Mouse (Mus musculus) neural tube, embryonic 15.5 days (tissue): Measurements from ENCODE around the gene Spcs3. TPM values are rescaled to one million over a fixed set of nuclear protein-coding genes. Genes with fewer than 3 reads are reported as not detected.

Experiments
- ATAC-seq: fragments of 200-750 bp; cut with Nextera tagmentation; 2 replicates; pipeline ENCODE4 v1.8.0; 2017; ENCODE audit warnings: mild to moderate bottlenecking, moderate TSS enrichment, moderate library complexity; ENCODE audit not compliant: low FRiP score
- H3K27ac ChIP-seq: fragments of 300-500 bp; sonication (generic); replicated peaks from 2 replicates; pipeline ENCODE4 v1.5.1; 2015; ENCODE audit warnings: mild to moderate bottlenecking, inconsistent platforms
- H3K27me3 ChIP-seq: fragments of 300-500 bp; sonication (generic); replicated peaks from 2 replicates; pipeline ENCODE4 v1.6.1; 2015; ENCODE audit warnings: inconsistent platforms
- H3K36me3 ChIP-seq: fragments of 300-500 bp; sonication (generic); 2 replicates; pipeline ENCODE4 v1.6.1; 2015; ENCODE audit warnings: inconsistent platforms
- H3K4me1 ChIP-seq: fragments of 300-500 bp; sonication (generic); 2 replicates; pipeline ENCODE4 v1.6.1; 2015; ENCODE audit warnings: inconsistent platforms
- H3K4me2 ChIP-seq: fragments of 300-500 bp; sonication (generic); 2 replicates; pipeline ENCODE4 v1.6.1; 2015; ENCODE audit warnings: inconsistent platforms, mild to moderate bottlenecking, moderate library complexity
- H3K4me3 ChIP-seq: fragments of 300-500 bp; sonication (generic); replicated peaks from 2 replicates; pipeline ENCODE4 v1.5.1; 2015; ENCODE audit warnings: mild to moderate bottlenecking, inconsistent platforms
- H3K9ac ChIP-seq: fragments of 300-500 bp; sonication (generic); replicated peaks from 2 replicates; pipeline ENCODE4 v1.6.1; 2015; ENCODE audit warnings: mild to moderate bottlenecking, inconsistent platforms
- H3K9me3 ChIP-seq: fragments of 300-500 bp; sonication (generic); replicated peaks from 2 replicates; pipeline ENCODE4 v1.6.1; 2016; ENCODE audit warnings: inconsistent platforms
- WGBS: fragments of 180-500 bp; shearing (Covaris S2); methylation state at CpG from one replicate; pipeline ENCODE4 v1.1.7; 2015; ENCODE audit warnings: mixed read lengths; 5-methylcytosine and 5-hydroxymethylcytosine counted together
- polyA plus RNA-seq: library from polyadenylated mRNA; unstranded; fragments of >200 nt; fragmentation: Nextera tagmentation; extraction: Ambion mirVana; gene quantifications from 2 replicates; pipeline ENCODE4 v1.2.1, GENCODE M21; 2015

Spcs3 gene
- 44.6 and 55.1 TPM in 2 replicates for polyA plus RNA-seq

DNA sequence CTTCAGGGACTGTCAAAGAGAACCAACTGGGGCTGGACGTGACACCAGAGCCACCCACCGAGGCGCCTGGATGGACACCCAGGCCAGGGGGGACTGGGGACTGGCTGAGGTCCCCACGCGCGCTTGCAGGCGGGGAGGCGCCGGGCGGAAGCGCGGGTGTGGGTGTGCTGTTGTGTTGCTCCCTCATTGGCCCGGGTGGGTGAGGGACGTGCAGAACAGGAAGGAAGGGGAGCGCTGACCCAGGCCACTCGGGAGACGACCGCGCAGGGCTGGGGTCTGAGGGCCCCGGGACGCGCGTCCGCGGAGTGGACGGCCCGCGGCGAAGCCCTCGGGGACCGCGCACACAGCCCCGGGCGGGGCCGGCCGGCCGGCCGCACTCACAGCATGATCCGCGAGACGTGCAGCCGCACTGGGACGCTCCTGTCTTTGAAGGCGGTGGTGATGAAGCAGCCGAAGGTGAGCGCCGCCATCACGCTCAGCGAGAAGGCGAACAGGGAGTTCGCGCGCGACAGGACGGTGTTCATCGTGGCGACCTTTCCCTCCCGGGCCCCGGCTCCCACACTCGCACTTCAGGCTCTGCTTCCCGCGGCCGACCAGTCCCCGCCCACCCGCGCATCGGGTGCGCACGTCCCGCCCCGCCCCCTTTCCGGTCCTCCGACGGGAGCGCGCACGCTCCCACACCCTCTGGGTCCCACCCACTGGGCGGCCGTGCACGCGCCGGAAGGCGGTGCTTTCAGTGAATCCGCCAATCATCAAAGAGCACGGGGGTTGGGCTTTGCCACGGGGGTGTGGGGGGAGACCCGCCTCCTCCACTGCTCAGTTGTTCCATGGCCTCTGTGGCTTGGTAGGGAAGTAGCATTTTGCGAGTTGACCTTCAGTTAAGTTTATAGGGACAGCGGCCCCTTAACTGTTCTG, at the start of gene Spcs3, which contains the start of gene Asb5:
Spcs3 (minus strand) TSS at position 617 of the 915 bp plus-strand sequence.
Asb5 (plus strand) TSS at position 199 of the 915 bp plus-strand sequence.
- Histone ChIP-seq H3K4me1 (peaks cover 23% of the 10 kb centered on the region), H3K4me3 (peak within 1 kb of the TSS; percentile 99), H3K27ac (peak within 1 kb of the TSS; percentile 95), H3K9ac (peak within 1 kb of the TSS; percentile 87), H3K36me3 (no peaks in the 10 kb centered on the region), H3K9me3 (no peaks in the 10 kb centered on the region), H3K4me2 (peak within 1 kb of the TSS; percentile 66), H3K27me3 (no peaks in the 10 kb centered on the region)
- under 1% methylated on average over 78 of the region's 89 CpGs for WGBS
- ATAC-seq = peak; percentile 95

DNA sequence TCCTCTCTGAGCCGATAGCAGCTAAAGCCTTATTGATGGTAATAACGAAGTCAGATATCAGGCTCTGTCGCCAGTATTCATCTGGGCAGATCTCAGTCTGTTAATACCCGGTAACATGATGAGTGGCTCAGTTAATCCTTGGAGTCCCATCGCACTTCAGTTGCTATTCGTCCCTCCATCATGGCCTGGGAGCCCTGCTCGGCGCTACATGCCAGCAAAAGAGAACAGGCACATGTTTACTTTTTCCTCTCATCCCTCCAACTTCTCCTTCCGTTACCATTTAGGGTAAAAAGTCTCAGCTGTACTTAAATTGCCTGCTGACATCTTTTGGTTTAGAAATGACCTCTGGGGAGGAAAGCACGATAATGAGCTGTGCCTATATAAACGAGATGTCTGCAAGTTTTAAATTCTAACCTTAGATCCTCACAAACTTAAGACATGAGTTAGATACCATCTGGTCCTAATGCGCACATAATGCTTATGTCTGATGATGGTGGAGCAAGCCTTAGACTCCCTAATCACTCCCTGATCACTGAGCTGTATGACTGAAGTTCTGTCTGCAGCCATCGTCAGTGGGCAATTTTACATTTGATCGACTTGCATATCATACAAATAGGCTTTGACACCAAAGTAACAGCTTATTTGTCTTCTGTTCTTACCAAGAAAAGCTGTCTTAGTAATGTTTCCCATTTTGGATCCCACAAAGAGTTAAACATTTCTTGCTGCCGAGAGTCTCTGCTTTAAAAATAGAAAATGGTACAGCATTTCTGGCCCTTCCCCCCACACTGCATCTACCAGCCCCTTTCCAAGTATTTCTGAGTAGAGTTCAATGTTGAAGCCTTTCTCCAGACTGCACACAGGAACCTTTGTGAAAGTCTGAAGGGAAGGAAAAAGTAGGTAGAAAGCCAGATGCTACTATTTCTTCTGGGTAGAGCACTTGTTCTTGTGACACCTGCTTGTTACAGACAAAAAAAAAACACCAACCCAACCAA, 41.1 kb upstream of the Spcs3 start:
- H3K27ac ChIP-seq = no peak overlapping the region
- no peak overlapping the region for H3K9ac ChIP-seq
- H3K4me1 ChIP-seq = peaks cover 5% of the 10 kb centered on the region; the same call in 1 of the 2 replicates
- no peaks in the 10 kb centered on the region for H3K9me3 ChIP-seq
- H3K36me3 ChIP-seq = no peaks in the 10 kb centered on the region
- WGBS = 74% methylated on average over 15 of the region's 15 CpGs
- no peaks in the 10 kb centered on the region for H3K27me3 ChIP-seq
- H3K4me2 ChIP-seq = no peak overlapping the region
- no peak for ATAC-seq
- no peak overlapping the region for H3K4me3 ChIP-seq

DNA sequence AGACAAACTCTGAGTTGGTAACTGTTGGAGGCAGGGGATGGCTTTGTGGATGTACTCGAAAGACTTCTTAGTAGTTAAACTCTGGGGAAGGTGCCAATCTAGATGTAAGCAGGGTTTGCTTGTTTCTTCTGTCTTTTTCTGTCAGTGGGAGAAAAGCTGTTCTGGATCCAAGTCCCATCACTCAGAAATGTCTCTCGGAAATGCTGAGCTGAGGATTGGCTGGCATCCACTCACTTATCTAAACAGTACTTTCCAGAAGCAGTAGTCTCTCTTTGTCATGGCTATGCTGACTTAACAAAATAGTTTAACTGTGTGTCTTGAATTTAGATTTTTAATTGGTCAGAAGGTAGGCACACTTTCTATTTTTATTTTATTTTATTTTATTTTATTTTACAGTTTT, 37.4 kb upstream of the Spcs3 start:
- Histone ChIP-seq H3K4me3 (no peak overlapping the region), H3K4me2 (no peak overlapping the region), H3K27me3 (no peaks in the 10 kb centered on the region), H3K9ac (no peak overlapping the region), H3K4me1 (peaks cover 5% of the 10 kb centered on the region; the same call in 1 of the 2 replicates), H3K27ac (no peak overlapping the region), H3K9me3 (no peaks in the 10 kb centered on the region), H3K36me3 (no peaks in the 10 kb centered on the region)
- 68% methylated on average over 2 of the region's 2 CpGs for WGBS
- no peak for ATAC-seq

DNA sequence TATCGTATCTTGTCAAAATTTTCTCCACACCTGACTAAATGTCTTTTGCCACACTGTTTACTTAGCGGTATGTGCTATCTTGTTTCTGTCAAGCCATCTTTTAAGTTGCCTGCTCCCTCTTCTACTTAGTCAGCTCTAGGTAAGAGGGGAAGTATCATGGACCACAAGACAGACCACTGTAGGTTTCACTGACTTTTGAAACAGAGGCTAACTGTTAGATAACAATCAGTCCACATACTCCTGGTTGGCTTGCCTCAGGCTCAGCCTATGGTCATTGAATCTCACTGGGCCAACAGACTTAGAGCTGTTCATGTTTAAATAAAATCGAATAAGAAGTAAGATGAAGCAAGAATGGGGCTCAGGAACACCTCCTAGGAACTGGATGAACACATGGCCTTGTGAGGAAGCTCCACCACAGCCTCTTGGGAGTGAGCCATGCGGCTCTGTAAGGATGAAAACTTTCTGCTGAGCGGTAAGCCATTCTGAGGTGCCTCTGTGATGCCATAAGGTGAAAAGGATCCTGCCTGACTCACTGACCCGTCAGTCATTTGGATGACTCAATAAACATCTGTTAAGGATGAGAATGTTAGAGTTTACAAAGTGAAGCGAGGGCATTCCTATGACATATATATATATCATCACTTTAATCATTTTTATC, 35.9 kb upstream of the Spcs3 start:
- ATAC-seq = no peak

DNA sequence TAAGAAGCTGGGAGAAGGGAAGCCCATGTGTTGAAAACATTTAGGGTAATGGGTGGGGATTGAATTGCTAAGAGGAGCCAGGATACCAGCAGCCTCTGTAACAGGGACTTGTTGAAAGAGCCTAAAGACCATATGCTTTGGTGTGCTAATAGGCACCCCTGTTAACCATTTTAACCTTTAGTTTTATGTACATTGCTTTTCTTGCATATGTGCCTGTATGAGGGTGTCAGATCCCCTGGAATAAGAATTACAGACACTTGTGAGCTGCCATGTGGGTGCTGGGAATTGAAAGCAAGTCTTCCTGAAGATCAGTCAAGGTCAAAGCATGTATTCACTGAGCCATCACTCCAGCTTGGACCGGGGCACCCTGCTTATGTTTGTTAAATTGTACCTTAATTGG, 35.4 kb upstream of the Spcs3 start:
- Histone ChIP-seq H3K36me3 (no peaks in the 10 kb centered on the region), H3K4me3 (no peak overlapping the region), H3K9me3 (no peaks in the 10 kb centered on the region), H3K4me1 (no peaks in the 10 kb centered on the region), H3K9ac (no peak overlapping the region), H3K4me2 (no peak overlapping the region), H3K27ac (no peak overlapping the region), H3K27me3 (no peaks in the 10 kb centered on the region)
- 93% methylated on average over 1 of the region's 1 CpGs for WGBS
- no peak for ATAC-seq

More for the DNA sequence above, 35.9 kb upstream of the Spcs3 start:
- H3K36me3 ChIP-seq = no peaks in the 10 kb centered on the region
- no peak overlapping the region for H3K4me2 ChIP-seq
- WGBS = 88% methylated on average over 7 of the region's 7 CpGs
- no peak overlapping the region for H3K4me3 ChIP-seq
- no peak overlapping the region for H3K9ac ChIP-seq
- H3K27me3 ChIP-seq = no peaks in the 10 kb centered on the region
- peaks cover under 1% of the 10 kb centered on the region; the same call in 1 of the 2 replicates for H3K4me1 ChIP-seq
- no peaks in the 10 kb centered on the region for H3K9me3 ChIP-seq
- H3K27ac ChIP-seq = no peak overlapping the region

DNA sequence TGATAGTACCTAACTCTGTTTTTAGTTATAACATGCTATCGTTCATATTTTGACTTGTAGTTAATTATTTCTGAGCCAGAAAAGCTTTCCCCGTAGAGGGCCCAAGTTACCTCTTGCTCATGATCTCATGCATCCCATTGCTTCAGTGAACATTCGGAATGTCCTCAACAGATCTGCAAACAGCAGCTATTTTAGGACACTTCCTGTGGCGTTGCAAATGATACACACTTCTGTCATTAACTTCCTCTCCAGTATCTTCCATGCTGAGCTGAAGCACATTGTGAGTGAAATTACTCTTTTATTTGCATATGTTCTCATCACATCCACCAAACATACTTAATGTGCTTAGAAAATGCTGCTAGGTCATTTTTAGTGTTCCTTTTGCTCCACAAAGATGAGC, 32.3 kb upstream of the Spcs3 start:
- H3K4me3 ChIP-seq = no peak overlapping the region
- 61% methylated on average over 4 of the region's 4 CpGs for WGBS
- H3K27me3 ChIP-seq = no peaks in the 10 kb centered on the region
- no peaks in the 10 kb centered on the region for H3K9me3 ChIP-seq
- no peak overlapping the region for H3K27ac ChIP-seq
- H3K9ac ChIP-seq = no peak overlapping the region
- no peaks in the 10 kb centered on the region for H3K36me3 ChIP-seq
- no peak overlapping the region for H3K4me2 ChIP-seq
- ATAC-seq = no peak
- no peaks in the 10 kb centered on the region for H3K4me1 ChIP-seq

DNA sequence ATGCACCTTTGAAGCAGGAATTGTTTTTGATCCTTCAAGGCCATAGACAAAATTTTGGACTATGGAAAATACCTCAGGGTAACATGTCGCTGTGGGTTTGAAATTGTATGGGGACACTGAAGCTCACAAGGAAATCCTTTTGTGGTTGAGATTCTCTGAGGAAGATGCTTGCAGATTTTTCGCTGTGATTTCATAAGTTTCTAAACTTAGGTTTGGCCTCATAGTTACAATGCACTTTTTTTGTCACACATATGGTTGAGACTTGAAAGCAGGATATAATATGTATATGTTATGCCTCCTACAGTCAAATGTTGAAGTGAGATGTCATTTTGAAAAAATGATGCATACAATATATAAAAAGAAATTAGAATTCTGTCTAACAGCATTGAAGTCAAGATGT, 25.1 kb upstream of the Spcs3 start:
- Histone ChIP-seq H3K4me3 (no peak overlapping the region), H3K27me3 (no peaks in the 10 kb centered on the region), H3K27ac (no peak overlapping the region), H3K36me3 (no peaks in the 10 kb centered on the region), H3K9ac (no peak overlapping the region), H3K4me1 (no peaks in the 10 kb centered on the region), H3K9me3 (no peaks in the 10 kb centered on the region), H3K4me2 (no peak overlapping the region)
- ATAC-seq = no peak
- WGBS = 88% methylated on average over 2 of the region's 2 CpGs

DNA sequence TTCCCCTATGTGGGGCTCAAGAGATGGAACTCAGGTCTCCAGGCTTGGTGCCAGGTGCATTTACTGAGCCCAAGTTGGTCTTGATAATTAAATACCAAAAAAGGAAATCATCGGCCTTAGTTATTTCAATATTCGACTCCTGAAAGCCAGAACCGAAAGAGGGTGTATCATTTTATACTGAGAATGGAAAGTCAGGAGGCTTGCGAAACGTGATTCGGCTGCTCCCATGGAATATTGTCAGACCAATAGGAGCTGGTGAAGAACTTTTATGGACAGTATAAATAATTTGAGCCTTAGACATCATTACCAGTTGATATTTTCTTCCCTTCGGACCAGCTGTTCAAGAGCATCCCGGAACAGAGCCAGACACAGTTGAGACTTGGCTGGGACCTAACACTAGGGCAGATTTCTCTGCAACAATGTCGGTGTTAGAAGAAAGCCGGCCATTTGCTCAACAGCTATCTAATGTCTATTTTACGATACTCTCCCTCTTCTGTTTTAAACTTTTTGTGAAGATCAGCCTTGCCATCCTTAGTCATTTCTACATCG, 20.3 kb upstream of the Spcs3 start:
- whole genome bisulfite sequencing = 93% methylated on average over 12 of the region's 12 CpGs

DNA sequence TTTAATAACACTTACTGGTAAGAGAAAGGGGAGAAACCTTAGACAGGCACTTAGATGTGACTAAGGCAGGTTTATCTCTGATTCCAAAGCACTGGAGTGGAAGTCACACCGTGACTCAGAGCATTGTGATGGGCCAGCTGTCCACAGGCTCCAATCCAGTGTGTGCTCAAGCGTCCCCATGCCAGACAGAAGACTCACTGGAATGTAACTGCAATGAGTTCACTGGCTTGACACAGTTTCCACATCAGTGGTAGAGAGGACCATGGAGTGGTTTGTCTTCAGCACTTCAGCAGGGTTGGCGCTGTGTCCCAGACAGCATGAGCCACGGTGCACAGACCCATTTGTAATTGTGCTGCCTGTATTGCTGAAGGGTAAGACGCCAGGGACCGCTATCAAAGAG, 18.6 kb upstream of the Spcs3 start:
- Histone ChIP-seq H3K4me2 (no peak overlapping the region), H3K27ac (no peak overlapping the region), H3K36me3 (no peaks in the 10 kb centered on the region), H3K4me3 (no peak overlapping the region), H3K9me3 (no peaks in the 10 kb centered on the region), H3K9ac (no peak overlapping the region), H3K4me1 (no peaks in the 10 kb centered on the region), H3K27me3 (no peaks in the 10 kb centered on the region)
- 83% methylated on average over 6 of the region's 6 CpGs for WGBS
- no peak for ATAC-seq

More for the DNA sequence above, 20.3 kb upstream of the Spcs3 start:
- H3K27me3 ChIP-seq = no peaks in the 10 kb centered on the region
- no peak overlapping the region for H3K4me3 ChIP-seq
- ATAC-seq = no peak
- no peaks in the 10 kb centered on the region for H3K4me1 ChIP-seq
- no peaks in the 10 kb centered on the region for H3K9me3 ChIP-seq
- H3K4me2 ChIP-seq = no peak overlapping the region
- H3K27ac ChIP-seq = no peak overlapping the region
- H3K9ac ChIP-seq = no peak overlapping the region
- no peaks in the 10 kb centered on the region for H3K36me3 ChIP-seq

DNA sequence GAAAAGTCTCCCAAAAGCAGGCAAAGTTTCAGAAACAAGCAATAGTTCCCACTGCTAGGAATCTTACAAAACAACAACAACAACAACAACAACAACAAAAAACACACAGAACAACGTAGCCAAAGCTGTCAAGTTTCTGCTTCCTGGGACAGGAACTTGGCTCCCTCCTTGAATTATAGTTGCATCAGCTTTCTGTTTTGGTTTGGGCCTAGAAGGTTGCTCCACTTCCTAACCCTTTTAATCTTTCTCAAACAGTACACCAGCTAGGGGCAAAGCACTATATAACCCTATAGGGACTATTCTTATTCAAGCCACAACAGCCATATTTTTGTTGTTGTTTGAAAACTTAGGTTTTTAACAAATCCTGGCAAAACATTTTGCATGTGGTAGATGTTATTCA, 11.5 kb upstream of the Spcs3 start:
- Histone ChIP-seq H3K27ac (no peak overlapping the region), H3K9ac (no peak overlapping the region), H3K4me1 (no peaks in the 10 kb centered on the region), H3K4me3 (no peak overlapping the region), H3K27me3 (no peaks in the 10 kb centered on the region), H3K9me3 (no peaks in the 10 kb centered on the region), H3K4me2 (no peak overlapping the region), H3K36me3 (no peaks in the 10 kb centered on the region)
- ATAC-seq = no peak
- 79% methylated on average over 1 of the region's 1 CpGs for WGBS

DNA sequence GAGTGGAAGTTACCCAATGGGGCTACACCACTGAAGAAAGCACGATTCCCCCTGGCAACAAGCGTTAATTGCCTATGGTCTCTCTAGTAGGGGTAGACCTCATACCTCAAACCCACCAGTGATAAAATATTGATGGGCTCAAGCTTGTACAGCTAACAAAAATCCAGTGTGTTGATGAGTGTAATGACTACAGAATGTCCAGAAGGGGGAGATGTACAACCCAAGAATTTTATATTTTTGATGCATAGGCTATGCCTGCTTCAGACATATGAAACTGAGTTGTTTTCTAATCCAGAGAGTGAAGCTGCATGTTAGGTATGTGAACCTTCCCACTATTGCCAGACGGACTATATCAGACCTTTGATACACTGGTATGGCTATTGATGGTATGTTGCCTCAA, 7.5 kb upstream of the Spcs3 start:
- Histone ChIP-seq H3K36me3 (no peaks in the 10 kb centered on the region), H3K9ac (no peak overlapping the region), H3K9me3 (no peaks in the 10 kb centered on the region), H3K4me3 (no peak overlapping the region), H3K4me1 (no peaks in the 10 kb centered on the region), H3K4me2 (no peak overlapping the region), H3K27me3 (no peaks in the 10 kb centered on the region), H3K27ac (no peak overlapping the region)
- ATAC-seq = no peak
- 97% methylated on average over 3 of the region's 3 CpGs for WGBS
